Mouse (Mus musculus): ENCODE results near the gene Zbtb16.

The Zbtb16 gene

GRCm38 (mm10) chr9:48835631-48836565 lies at the start of gene Zbtb16:
Gene Zbtb16, minus strand, starts transcription at chr9:48836222.
- DNase-seq (ENCODE audit: low spot score): peak; percentile 82

- no peak for DNase-seq (ENCODE audit: low spot score)
Measured at GRCm38 (mm10) chr9:48872896-48873295, 36.9 kb upstream of the Zbtb16 start.

- DNase-seq (ENCODE audit: low spot score): no peak
Measured at GRCm38 (mm10) chr9:48866523-48867121, 30.6 kb upstream of the Zbtb16 start.

- no peak for DNase-seq (ENCODE audit: low spot score)
Measured at GRCm38 (mm10) chr9:48865235-48865634, 29.2 kb upstream of the Zbtb16 start.

GRCm38 (mm10) chr9:48861481-48861880 lies 25.5 kb upstream of the Zbtb16 start:
- DNase-seq (ENCODE audit: low spot score): no peak

GRCm38 (mm10) chr9:48860526-48860845 lies 24.5 kb upstream of the Zbtb16 start:
- peak; percentile 79 for DNase-seq (ENCODE audit: low spot score)

GRCm38 (mm10) chr9:48859828-48860525 lies 24.0 kb upstream of the Zbtb16 start:
- no peak for DNase-seq (ENCODE audit: low spot score)

GRCm38 (mm10) chr9:48857944-48858343 lies 21.9 kb upstream of the Zbtb16 start:
- no peak for DNase-seq (ENCODE audit: low spot score)

- no peak for DNase-seq (ENCODE audit: low spot score)
Measured at GRCm38 (mm10) chr9:48856240-48856639, 20.2 kb upstream of the Zbtb16 start.

- DNase-seq (ENCODE audit: low spot score): no peak
Measured at GRCm38 (mm10) chr9:48849531-48849930, 13.5 kb upstream of the Zbtb16 start.

- no peak for DNase-seq (ENCODE audit: low spot score)
Measured at GRCm38 (mm10) chr9:48839568-48839967, 3.5 kb upstream of the Zbtb16 start.

GRCm38 (mm10) chr9:48838346-48838745 lies 2.3 kb upstream of the Zbtb16 start:
- DNase-seq (ENCODE audit: low spot score): no peak

GRCm38 (mm10) chr9:48837181-48837580 lies 1.2 kb upstream of the Zbtb16 start:
- DNase-seq (ENCODE audit: low spot score): peak; percentile 60

- DNase-seq (ENCODE audit: low spot score): no peak
Measured at GRCm38 (mm10) chr9:48836566-48836930, 526 bp upstream of the Zbtb16 start.

GRCm38 (mm10) chr9:48834541-48835411 lies 1.2 kb downstream of the Zbtb16 start:
- DNase-seq (ENCODE audit: low spot score): peak; percentile 58

GRCm38 (mm10) chr9:48834006-48834405 lies 2.0 kb downstream of the Zbtb16 start:
- DNase-seq (ENCODE audit: low spot score): no peak

GRCm38 (mm10) chr9:48833493-48833892 lies 2.5 kb downstream of the Zbtb16 start:
- DNase-seq (ENCODE audit: low spot score): no peak

- no peak for DNase-seq (ENCODE audit: low spot score)
Measured at GRCm38 (mm10) chr9:48832473-48833100, 3.4 kb downstream of the Zbtb16 start.

- DNase-seq (ENCODE audit: low spot score): no peak
Measured at GRCm38 (mm10) chr9:48831560-48832460, 4.2 kb downstream of the Zbtb16 start.

- no peak for DNase-seq (ENCODE audit: low spot score)
Measured at GRCm38 (mm10) chr9:48828839-48829238, 7.2 kb downstream of the Zbtb16 start.
